Mouse (Mus musculus) telencephalon, adult 2 months (tissue): ENCODE measurements around the gene 8030474K03Rik.
"Not testable (repeated sequence)": the region's sequence is repeated elsewhere in the genome, so short reads cannot be mapped to it uniquely, and the experiment has no call there.

Experiments used
- DNase-seq: peaks from one replicate; pipeline ENCODE4 v3.0.0-alpha.2; 2011; ENCODE audit warnings: low read depth, low spot score

Gene 8030474K03Rik

DNA sequence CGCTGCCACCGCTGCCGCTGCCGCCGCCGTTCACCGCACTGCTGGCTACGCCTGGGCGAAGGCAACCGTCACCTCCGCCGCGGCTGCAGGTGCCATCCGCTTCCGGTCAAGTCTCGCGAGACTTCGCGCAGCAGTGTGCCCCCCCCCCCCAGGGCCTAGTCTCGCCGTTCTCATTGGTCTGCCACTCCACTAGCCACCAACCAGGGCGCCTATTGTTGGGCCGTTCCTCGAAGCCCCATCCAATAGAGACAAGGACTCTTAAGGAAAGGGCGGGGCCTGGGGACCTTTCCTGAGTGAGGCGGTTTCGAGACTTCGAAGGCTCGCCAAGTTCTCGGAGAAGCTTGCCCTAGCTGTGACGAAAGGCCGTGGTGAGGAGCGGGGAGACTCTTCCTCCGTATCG, at the start of gene 8030474K03Rik, which contains the start of gene Gm4779:
8030474K03Rik (plus strand) TSS at position 315 of the 400 bp plus-strand sequence.
Gm4779 (minus strand) TSS at position 82 of the 400 bp plus-strand sequence.
- no peak for DNase-seq

DNA sequence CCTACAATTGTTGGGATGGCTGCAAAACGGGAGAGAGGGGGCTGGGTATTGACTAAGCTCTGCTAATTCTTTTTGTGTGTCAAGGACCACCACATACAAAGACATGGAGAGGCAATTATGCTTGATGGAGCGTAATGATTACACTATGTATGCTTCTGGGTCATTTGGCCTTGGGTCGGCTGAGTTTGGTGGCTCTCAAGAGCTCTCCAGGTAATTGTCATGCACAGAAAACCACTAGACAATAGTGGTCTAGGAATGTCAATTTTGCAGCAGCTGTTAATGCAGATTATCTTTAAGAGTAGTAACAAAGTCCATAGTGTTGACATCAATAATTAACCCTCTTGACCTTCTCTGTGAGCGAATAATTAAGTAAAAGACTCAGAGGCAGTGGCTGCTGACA, 44.3 kb upstream of the 8030474K03Rik start:
- DNase-seq: no peak

DNA sequence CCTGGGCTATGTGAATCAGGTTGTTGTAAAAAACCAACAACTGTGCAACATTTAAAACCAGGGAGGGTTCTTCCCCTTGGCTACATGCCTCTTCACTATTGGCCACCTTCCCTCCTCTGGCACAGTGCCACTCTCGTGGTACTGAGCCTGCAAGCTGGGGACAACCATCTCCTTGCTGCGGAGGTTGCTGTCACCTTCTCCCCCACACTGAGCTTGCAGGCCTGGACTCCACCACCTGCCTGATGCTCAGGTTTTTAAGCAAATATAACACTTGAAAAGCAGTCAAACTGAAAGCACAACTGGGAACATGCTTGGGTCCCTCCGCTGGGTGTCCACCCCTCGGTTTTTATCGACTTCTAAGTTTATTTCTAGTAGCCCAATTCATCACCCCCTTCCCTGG, 40.0 kb upstream of the 8030474K03Rik start:
- no peak for DNase-seq

DNA sequence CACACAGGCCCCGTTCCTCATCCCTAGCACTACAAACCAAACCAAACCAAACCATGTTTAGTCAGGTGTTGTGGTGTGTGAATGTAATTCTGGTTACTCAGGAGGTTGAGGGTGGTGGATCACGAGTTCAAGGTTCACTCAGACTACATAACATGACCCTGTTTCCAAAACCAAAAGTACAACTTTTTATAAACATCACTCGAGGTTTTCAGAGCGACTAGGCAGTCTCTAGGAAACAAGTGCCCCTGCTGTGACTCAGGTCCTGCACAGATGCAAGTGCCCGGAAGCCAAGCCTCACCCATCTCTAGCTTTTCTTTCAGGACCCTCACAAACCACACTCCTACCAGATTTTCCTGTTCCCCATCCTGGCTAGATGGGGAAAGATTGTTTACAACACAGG, 29.8 kb upstream of the 8030474K03Rik start:
- no peak for DNase-seq

DNA sequence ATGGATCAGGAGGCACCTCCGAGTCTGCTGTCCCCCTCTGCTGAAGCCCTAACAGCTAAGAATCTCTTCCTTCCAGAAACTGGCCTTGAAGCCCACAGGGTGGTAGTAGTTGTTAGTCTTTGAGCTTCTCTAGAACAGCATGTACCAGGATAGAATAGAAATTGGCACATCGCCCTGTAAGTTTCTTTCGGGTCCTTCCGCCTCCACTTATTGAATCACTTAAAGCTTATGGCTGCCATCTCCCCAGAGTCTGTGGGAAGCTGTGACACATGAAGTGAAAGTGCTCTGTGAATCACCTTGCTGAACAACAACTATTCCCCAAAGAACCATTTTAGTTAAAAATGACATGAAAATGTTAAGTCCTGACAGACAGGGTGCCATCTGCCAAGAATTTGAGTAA, 29.3 kb upstream of the 8030474K03Rik start:
- peak; percentile 65 for DNase-seq

DNA sequence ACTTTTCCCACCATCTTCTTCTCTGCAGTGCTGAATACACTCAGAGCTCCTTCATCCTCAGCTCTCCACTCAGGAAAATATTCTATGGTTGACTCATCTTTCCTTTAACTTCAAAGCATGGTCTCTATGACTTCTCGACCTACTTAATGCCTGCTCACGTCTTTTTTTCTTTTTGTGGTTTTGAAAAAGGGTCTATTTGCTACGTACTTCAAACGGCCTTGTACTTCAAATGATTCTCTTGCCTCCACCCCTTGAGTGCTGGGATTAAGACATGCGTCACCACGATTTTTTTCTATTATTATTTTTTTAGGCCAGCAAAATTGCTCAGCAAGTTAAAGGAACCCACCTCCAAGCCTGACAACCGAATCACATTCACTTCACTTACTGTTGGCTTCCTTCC, 27.2 kb upstream of the 8030474K03Rik start:
- no peak for DNase-seq

DNA sequence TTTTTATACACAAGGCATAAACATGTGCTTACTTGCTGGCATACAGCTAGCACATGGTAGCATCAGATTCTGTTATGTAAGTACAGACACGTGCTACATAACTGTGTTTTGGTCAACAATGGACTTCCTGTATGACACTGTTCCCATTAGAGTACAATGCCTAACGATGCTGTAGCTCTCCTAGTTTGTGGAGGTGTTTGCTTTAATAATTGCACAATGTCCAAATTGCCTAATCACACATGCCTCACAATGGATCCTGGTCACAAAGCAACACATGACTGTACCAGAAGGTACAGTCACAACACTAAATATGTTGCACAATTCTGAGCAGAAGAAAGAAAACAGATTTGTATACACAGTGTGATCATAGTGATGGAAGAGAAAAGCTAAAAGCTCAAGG, 25.0 kb upstream of the 8030474K03Rik start:
- DNase-seq: no peak

DNA sequence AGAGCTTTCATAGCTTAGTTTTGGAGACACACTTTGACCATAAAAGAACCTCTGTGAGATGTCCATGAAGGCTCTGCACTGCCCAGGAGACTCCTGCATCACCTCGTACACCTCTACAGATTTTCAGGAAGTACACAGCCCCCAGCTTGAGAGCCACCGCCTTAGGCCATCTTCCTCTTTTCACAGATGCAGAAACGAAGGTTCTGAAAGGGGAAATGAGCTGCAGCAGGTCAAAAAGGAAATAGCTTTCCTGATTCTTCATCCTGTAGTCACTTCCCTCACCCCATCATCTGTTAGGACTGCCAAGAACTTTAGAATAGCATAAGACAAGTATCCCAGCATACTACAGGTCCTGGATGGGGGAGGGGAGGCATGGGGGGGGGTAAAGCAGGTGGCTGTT, 24.1 kb upstream of the 8030474K03Rik start:
- DNase-seq: no peak

DNA sequence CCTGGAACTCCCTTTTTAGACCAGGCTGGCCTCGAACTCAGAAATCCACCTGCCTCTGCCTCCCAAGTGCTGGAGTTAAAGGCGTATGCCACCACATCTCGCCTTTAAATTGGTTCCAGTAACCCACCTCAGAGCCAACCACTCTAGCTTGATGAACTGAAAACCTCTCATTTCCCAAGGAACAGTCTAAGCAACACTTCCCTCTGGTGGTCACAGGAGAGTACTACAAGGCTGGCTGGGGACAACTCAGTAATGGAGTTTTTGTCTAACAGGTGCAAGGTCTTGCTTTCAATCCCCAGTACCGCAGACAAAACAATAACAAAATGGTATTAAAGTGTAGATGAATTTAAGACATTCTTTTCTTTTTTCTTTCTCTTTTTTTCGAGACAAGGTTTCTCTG, 22.4 kb upstream of the 8030474K03Rik start:
- no peak for DNase-seq

DNA sequence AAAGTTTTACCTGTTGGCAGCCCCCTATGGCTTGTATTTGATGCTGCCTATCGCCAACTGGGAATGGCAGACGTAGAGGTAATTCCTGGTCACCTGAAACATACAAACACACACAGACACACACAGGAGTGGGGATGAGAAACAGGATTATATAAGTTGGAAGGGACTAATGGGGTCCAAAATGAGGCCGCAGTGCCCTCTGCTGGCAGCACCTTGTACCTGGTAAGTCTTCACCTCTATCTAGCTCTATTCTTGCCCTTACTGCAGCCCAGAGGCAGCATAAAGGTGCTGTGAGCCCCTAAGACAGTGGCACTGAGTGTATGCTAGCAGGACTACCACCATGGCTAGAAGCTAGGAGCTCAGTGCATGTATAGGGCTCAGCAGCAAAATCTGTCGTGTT, 2.9 kb upstream of the 8030474K03Rik start:
- DNase-seq: peak; percentile 19

DNA sequence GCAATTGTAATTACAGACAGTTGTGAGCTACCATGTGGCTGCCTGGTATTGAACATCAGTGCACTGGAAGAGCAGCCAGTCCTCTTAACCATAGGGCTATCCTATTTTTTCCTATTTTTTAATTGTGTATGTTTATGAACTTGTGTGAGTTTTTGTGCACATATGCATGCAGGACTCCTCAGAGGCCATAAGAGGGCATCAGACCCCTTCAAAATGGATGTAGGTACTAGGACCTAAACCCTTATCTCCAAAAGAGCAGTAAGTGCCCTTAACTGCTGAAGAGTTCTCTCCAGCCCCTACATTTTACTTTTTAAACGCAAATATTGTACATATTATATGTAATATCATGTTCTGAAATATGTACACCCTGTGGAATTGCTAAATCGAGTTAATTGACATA, 11.1 kb downstream of the 8030474K03Rik start:
- peak; percentile 22 for DNase-seq

DNA sequence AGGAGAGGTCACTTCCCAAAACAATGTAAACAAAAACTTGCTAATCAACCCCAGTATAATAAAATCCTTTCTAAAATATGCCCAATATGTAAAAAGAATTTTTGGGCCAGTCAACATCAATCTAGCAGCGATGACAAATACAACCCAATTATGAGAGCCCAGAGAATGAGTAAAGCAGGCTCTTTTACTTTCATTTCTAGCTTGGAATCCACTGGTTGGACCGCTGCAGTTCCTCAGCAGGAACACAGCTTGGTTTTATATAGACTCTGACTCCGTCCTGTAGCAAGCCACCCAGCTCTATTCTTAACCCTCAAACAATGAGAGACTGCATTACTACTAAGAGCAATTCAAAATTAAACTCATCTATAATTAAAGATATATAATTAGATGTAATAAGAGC, 17.3 kb downstream of the 8030474K03Rik start:
- no peak for DNase-seq

DNA sequence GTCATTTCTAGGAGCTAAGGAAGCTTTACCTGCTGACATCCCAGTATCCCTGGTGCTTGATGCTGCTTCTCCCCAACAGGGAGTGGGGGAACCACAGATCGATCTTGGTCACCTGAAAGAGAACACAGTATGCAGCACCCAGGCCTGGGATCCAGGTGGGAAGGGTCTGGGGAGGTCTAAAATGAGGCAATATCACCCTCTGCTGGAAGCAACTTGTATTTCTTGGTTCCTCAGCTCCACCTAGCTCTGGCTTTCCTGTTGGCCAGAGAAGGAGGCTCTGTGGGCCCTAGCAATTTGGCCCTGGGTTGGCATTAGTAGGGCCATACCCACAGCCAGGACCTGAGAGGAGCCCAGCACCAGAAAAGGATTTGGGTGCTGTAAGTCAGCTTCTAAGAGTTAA, 24.7 kb downstream of the 8030474K03Rik start:
- no peak for DNase-seq

DNA sequence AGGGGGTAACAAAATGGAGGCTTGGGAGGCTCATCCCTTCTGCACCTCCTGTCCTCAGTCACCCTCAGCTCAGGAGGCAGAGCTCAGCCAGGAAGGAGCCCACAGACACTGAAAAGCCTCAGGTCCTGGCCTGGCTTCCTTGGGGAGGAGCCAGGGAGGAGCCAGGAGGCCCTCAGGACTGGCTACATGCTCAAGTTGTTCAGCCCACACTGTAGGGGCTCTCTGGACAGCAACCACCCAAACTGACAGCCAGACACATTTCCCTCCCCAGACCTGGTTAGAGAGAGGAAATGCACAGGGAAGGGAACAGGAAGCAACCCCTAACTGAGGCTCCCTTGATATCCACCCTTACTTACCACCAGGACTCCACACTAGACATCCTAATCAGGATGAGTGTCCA, 25.5 kb downstream of the 8030474K03Rik start:
- not testable (repeated sequence) for DNase-seq

DNA sequence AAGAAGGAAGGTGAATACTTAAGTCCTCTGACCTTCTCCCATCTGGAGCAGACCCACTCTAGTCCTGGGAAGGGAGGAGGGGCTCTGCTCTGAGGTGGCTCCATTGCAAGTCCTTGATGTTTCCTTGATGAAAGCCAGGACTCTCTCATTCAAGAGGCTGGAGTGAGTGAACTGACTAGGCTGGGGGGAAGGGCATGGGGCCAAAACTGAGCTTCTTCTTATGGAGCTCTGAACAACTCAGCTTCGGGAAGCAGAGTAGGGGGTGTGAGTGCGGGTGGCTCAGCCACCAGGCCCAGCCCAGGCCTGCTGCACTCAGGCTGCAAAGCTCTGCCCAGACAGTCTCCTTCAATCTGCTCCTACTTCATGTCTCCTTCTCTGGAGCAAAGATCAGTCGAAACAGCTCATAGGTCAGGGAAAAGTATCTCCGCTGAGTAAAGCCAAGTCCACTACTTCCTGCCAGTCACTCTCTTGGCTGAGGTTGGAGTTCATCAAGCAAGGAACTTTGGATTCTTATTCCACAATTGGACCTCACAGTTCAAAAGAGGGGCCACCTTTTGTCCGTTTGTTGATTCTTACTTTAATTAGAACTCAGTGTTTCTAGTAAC, 52.8 kb downstream of the 8030474K03Rik start:
- no peak for DNase-seq
